Mouse (Mus musculus) small intestine, adult 2 months (tissue): ENCODE data around the gene Fstl3.
A peak's percentile ranks its signal among the peaks of the same experiment; 100 is the strongest.

Experiments
- CTCF ChIP-seq: fragments of 200-500 bp; IDR thresholded peaks from 2 replicates; pipeline ENCODE4 v1.5.1; 2012; ENCODE audit warnings: low read depth, mild to moderate bottlenecking, control low read depth, inconsistent platforms, low read length, moderate library complexity, mixed read lengths; ENCODE audit not compliant: insufficient replicate concordance, insufficient read length; ENCODE audit errors: extremely low read depth
- POLR2A ChIP-seq: fragments of 200-500 bp; IDR thresholded peaks from 2 replicates; pipeline ENCODE4 v1.6.1; 2012; ENCODE audit warnings: low read depth, mild to moderate bottlenecking, control low read depth, inconsistent platforms, low read length, moderate library complexity

GRCm38 (mm10) chr10:79822372-79822771, 45.3 kb downstream of the Fstl3 start:
- TF ChIP-seq CTCF (no peak), POLR2A (peak; percentile 90)
